Mouse (Mus musculus) intestine, embryonic 14.5 days (tissue): ENCODE measurements around the gene Pla2r1. TPM values are rescaled to one million over a fixed set of nuclear protein-coding genes. Genes with fewer than 3 reads are reported as not detected.

Source experiments
- ATAC-seq: fragments of 200-750 bp; cut with Nextera tagmentation; replicated peaks from 2 replicates; pipeline ENCODE4 v1.8.0; 2017; ENCODE audit warnings: low read depth, moderate number of reproducible peaks, moderate TSS enrichment, moderate library complexity; ENCODE audit not compliant: low FRiP score, low TSS enrichment
- DNase-seq: peaks from one replicate; pipeline ENCODE4 v3.0.0-alpha.2; 2018; ENCODE audit warnings: low spot score
- H3K27ac ChIP-seq: fragments of 300-500 bp; sonication (generic); 2 replicates; pipeline ENCODE4 v1.5.1; 2014; ENCODE audit warnings: low read depth, mild to moderate bottlenecking, control low read depth
- H3K27me3 ChIP-seq: fragments of 300-500 bp; sonication (generic); replicated peaks from 2 replicates; pipeline ENCODE4 v1.6.1; 2014; ENCODE audit warnings: low read length, control low read depth; ENCODE audit not compliant: control insufficient read depth, insufficient read depth
- H3K36me3 ChIP-seq: fragments of 300-500 bp; sonication (generic); 2 replicates; pipeline ENCODE4 v1.6.1; 2014; ENCODE audit warnings: low read length, control low read depth; ENCODE audit not compliant: control insufficient read depth, insufficient read depth
- H3K4me1 ChIP-seq: fragments of 300-500 bp; sonication (generic); replicated peaks from 2 replicates; pipeline ENCODE4 v1.6.1; 2014; ENCODE audit warnings: low read length, control low read depth, mixed read lengths; ENCODE audit not compliant: control insufficient read depth, insufficient read depth
- H3K4me2 ChIP-seq: fragments of 300-500 bp; sonication (generic); 2 replicates; pipeline ENCODE4 v1.6.1; 2014; ENCODE audit warnings: low read length
- H3K4me3 ChIP-seq: fragments of 300-500 bp; sonication (generic); 2 replicates; pipeline ENCODE4 v1.5.1; 2014; ENCODE audit warnings: low read depth, low read length, control low read depth, mixed read lengths
- H3K9ac ChIP-seq: fragments of 300-500 bp; sonication (generic); 2 replicates; pipeline ENCODE4 v1.6.1; 2014; ENCODE audit warnings: mild to moderate bottlenecking, low read length
- H3K9me3 ChIP-seq: fragments of 300-500 bp; sonication (generic); 2 replicates; pipeline ENCODE4 v1.6.1; 2016; ENCODE audit warnings: low read length, control low read depth; ENCODE audit not compliant: control insufficient read depth
- WGBS: fragments of 180-500 bp; shearing (Covaris S2); extraction: QIAGEN DNeasy Blood & Tissue Kit; methylation state at CpG from one replicate; pipeline ENCODE4 v1.1.7; 2014; 5-methylcytosine and 5-hydroxymethylcytosine counted together
- polyA plus RNA-seq: library from polyadenylated mRNA; unstranded; fragments of >200 nt; fragmentation: Nextera tagmentation; extraction: Ambion mirVana; gene quantifications from 2 replicates; pipeline ENCODE4 v1.2.1, GENCODE M21; 2014

The Pla2r1 gene
- 2.1 and 2.6 TPM in 2 replicates for polyA plus RNA-seq

- DNase-seq (peak; percentile 74), ATAC-seq (peak; percentile 43)
- Histone ChIP-seq H3K27ac (no peak within 1 kb of the TSS), H3K4me2 (peak within 1 kb of the TSS; percentile 96), H3K4me3 (peak within 1 kb of the TSS; percentile 48), H3K9ac (peak within 1 kb of the TSS; percentile 36), H3K36me3 (no peaks in the 10 kb centered on the region), H3K27me3 (no peaks in the 10 kb centered on the region), H3K9me3 (no peaks in the 10 kb centered on the region), H3K4me1 (peaks cover 7% of the 10 kb centered on the region; the same call in 1 of the 2 replicates)
- 4% methylated on average over 33 of the region's 33 CpGs for WGBS
Observed at GRCm38 (mm10) chr2:60552902-60553682, at the start of gene Pla2r1. Gene Pla2r1, minus strand, starts transcription at chr2:60553308.

DNA sequence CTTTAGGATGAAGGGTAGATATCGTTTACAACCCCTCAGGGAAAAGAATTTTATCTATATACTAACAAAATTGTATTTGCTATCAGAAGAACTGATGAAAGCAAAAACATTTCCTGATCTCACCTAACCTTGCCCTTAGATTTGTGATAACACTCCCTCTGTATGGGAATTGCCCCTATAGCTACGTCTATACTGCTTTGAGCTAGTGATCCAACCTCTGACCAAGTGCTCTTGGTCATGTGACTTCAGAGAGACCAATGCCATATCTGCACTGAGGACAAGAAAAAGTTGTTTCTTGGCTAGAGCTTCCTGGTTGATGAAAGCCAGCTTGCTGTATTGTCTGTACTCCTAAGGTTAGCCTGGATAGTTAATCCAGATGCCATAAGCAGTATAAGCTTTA is 48.2 kb upstream of the Pla2r1 start:
- 68% methylated on average over 2 of the region's 2 CpGs for WGBS
- no peaks in the 10 kb centered on the region for H3K27me3 ChIP-seq
- DNase-seq (no peak), ATAC-seq (no peak)
- no peaks in the 10 kb centered on the region for H3K9me3 ChIP-seq
- no peak overlapping the region for H3K4me2 ChIP-seq
- H3K27ac ChIP-seq: no peak overlapping the region
- H3K36me3 ChIP-seq: no peaks in the 10 kb centered on the region
- no peak overlapping the region for H3K4me3 ChIP-seq
- H3K4me1 ChIP-seq: no peaks in the 10 kb centered on the region
- H3K9ac ChIP-seq: no peak overlapping the region

GRCm38 (mm10) chr2:60600863-60601262 is 47.8 kb upstream of the Pla2r1 start:
- Histone ChIP-seq H3K36me3 (no peaks in the 10 kb centered on the region), H3K4me1 (no peaks in the 10 kb centered on the region), H3K27me3 (no peaks in the 10 kb centered on the region), H3K4me2 (no peak overlapping the region), H3K27ac (no peak overlapping the region), H3K9ac (no peak overlapping the region), H3K4me3 (no peak overlapping the region), H3K9me3 (no peaks in the 10 kb centered on the region)
- ATAC-seq (no peak), DNase-seq (no peak)
- WGBS: 81% methylated on average over 2 of the region's 2 CpGs

GRCm38 (mm10) chr2:60583416-60583815 is 30.3 kb upstream of the Pla2r1 start:
- ATAC-seq: no peak
- DNase-seq: no peak
- no peak overlapping the region for H3K27ac ChIP-seq
- H3K4me1 ChIP-seq: no peaks in the 10 kb centered on the region
- no peak overlapping the region for H3K9ac ChIP-seq
- WGBS: 84% methylated on average over 4 of the region's 4 CpGs
- H3K36me3 ChIP-seq: no peaks in the 10 kb centered on the region
- no peak overlapping the region for H3K4me2 ChIP-seq
- no peaks in the 10 kb centered on the region for H3K9me3 ChIP-seq
- H3K4me3 ChIP-seq: no peak overlapping the region
- H3K27me3 ChIP-seq: no peaks in the 10 kb centered on the region

- Histone ChIP-seq H3K27me3 (no peaks in the 10 kb centered on the region), H3K4me2 (no peak overlapping the region), H3K4me1 (peaks cover 7% of the 10 kb centered on the region; the same call in 1 of the 2 replicates), H3K9me3 (no peaks in the 10 kb centered on the region), H3K36me3 (no peaks in the 10 kb centered on the region), H3K9ac (no peak overlapping the region), H3K27ac (no peak overlapping the region), H3K4me3 (no peak overlapping the region)
- no peak for ATAC-seq
- 70% methylated on average over 4 of the region's 4 CpGs for WGBS
- peak; percentile 46 for DNase-seq
Observed at GRCm38 (mm10) chr2:60554561-60554960, 1.5 kb upstream of the Pla2r1 start.

GRCm38 (mm10) chr2:60552177-60552901 is 769 bp downstream of the Pla2r1 start:
- Histone ChIP-seq H3K4me2 (peak overlapping the region; percentile 96), H3K27me3 (no peaks in the 10 kb centered on the region), H3K4me3 (peak overlapping the region; percentile 48), H3K36me3 (no peaks in the 10 kb centered on the region), H3K9ac (peak overlapping the region; percentile 36), H3K4me1 (peaks cover 7% of the 10 kb centered on the region; the same call in 1 of the 2 replicates), H3K9me3 (no peaks in the 10 kb centered on the region), H3K27ac (no peak overlapping the region)
- ATAC-seq: no peak
- WGBS: 36% methylated on average over 21 of the region's 21 CpGs
- peak; percentile 51 for DNase-seq

- Histone ChIP-seq H3K4me3 (no peak overlapping the region), H3K9ac (no peak overlapping the region), H3K36me3 (no peaks in the 10 kb centered on the region), H3K27me3 (no peaks in the 10 kb centered on the region), H3K4me2 (no peak overlapping the region), H3K27ac (no peak overlapping the region), H3K9me3 (no peaks in the 10 kb centered on the region), H3K4me1 (peaks cover 7% of the 10 kb centered on the region; the same call in 1 of the 2 replicates)
- 72% methylated on average over 2 of the region's 2 CpGs for WGBS
- peak; percentile 50 for DNase-seq
- ATAC-seq: no peak
Observed at GRCm38 (mm10) chr2:60551673-60552072, 1.4 kb downstream of the Pla2r1 start.

GRCm38 (mm10) chr2:60550521-60550920 is 2.6 kb downstream of the Pla2r1 start:
- Histone ChIP-seq H3K4me3 (no peak overlapping the region), H3K4me2 (no peak overlapping the region), H3K9me3 (no peaks in the 10 kb centered on the region), H3K4me1 (peaks cover 7% of the 10 kb centered on the region), H3K9ac (no peak overlapping the region), H3K27me3 (no peaks in the 10 kb centered on the region), H3K36me3 (no peaks in the 10 kb centered on the region), H3K27ac (no peak overlapping the region)
- whole genome bisulfite sequencing: 96% methylated on average over 8 of the region's 8 CpGs
- DNase-seq (no peak), ATAC-seq (no peak)
